Mouse (Mus musculus): Measurements from ENCODE around the gene Rbm38.

GRCm38 (mm10) chr2:172976661-172977238, 43.5 kb upstream of the Rbm38 start:
- TF ChIP-seq CTCF (IDR thresholded peaks at IDR 0.05; ENCODE audit: borderline replicate concordance, extremely low read depth, insufficient read depth, insufficient read length): no peak
- TF ChIP-seq POLR2A (IDR thresholded peaks at IDR 0.05; ENCODE audit: borderline replicate concordance, extremely low read depth, insufficient read depth, insufficient read length, poor library complexity, severe bottlenecking): no peak
